Mouse (Mus musculus): ENCODE measurements at regions not wholly inside any gene's neighbourhood (a gene's known extent, or its start where the extent isn't known, plus 50 kb on each side); places are given as distances from the start of the nearest gene placed in this dataset.

DNA sequence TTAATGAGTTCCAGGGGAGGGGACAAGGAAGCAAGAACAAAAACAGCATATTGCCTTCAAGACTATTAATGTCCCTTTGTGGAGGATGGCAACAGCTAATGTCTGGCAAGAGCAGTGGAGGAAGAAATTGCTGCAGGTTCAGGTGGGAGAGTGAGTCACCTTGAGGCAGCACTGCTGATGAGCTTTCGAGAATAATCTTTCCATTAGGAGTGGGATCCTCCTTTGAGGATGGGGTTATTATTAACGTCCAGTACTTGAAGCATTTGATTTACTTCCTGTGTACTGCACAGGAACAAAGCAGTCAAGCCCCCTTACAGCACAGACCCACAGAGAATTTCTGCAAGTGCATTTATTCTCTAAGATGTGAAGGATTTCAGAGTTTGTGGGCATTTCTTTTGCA lies 671.2 kb upstream of the Stxbp6 start:
- DNase-seq (ENCODE audit: low spot score in 2 of 2), result no peak

DNA sequence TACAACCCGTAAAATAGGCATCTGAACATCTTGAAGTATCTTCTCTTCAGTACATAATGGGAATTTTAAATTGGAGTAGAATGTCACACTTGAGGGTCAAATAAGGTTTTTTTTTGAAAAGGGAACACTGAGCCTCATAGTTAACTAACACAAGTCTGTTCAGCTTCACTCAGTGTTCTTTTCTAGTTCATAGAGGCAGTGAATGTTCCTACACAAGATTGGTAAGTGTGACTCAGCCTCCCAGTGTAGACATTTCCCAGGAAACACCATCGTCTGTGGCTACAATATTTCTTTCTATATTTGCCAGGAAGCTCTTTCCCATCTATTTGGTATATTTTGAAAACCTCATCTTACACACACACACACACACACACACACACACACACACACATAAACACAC lies 670.1 kb upstream of the Stxbp6 start:
- DNase-seq (ENCODE audit: low spot score in 2 of 2), result no peak

DNA sequence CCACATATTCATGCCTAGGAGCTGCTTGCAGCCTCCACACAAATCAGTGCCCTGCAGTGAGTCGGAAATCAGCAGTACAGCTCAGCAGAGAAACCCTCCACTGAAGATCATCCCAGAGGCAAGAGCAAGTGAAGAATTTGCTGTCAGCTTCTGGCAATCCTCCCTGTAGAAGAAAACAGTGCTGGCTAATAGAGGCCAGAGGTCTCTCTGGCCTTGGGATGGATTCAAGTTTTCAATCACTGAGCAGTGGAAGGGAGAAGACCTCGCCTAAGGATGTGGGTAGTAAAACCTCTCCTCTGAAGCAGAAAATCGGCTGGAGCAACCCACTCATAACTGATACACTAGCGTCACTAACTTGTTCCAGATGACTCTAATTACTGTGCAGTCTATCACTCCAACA lies 659.2 kb upstream of the Stxbp6 start:
- no peak for DNase-seq (ENCODE audit: low spot score in 2 of 2)

DNA sequence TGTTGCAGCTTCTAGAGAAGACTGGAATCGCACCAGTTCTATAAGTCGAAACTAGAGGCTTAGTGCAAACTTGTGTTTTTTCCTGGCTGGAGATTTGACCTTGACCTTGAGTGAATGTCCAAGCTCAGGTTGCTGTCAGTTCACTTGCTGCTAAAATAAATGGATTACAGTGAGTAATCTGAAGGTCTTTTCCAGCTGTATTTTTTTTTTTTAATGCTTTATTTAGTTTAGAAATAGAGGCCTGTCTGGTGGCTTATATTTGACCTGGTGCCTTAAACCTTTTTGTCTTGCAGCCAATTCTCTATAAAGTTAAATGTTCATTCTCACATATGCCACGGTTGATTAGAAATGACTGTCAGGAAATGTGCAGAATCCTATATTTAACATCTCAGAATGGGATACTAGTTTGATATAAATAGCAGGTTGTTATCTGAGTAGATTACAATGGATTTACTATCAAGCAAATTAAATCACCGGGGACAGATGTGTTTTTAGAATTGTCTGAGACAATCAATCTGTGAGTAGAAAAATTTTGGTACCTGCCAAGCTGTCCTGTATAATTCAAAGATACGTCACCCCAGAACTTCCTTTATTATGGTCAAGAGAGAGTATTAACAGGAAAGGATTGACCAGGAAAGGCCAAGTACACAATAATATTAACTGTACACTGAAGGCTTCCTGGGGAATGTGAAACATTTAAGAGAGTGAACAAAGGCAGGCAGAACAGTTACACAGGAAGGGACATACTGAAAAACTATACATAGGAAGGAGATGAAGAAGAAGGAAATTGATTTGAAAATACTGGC lies 650.3 kb upstream of the Stxbp6 start:
- no peak for DNase-seq (ENCODE audit: low spot score in 2 of 2)

DNA sequence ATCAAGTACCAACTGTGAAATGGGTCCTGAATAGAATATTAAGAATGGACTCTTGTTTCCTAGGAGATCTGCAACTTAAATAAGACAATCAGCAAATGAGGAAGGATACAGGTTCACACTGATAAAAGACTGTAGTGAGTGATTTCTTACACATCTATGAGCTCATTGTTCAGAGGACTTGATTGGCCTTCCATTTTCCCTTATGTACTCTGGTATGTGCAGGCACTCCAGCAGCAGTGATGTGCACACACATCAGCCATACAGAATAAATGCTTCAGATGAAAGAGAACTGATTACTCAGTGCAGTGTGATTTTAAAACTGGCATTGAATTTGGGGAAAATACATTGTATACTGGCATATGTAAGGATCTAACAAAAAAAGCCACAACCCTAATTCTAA lies 636.8 kb upstream of the Stxbp6 start:
- DNase-seq (ENCODE audit: low spot score in 2 of 2), result no peak

DNA sequence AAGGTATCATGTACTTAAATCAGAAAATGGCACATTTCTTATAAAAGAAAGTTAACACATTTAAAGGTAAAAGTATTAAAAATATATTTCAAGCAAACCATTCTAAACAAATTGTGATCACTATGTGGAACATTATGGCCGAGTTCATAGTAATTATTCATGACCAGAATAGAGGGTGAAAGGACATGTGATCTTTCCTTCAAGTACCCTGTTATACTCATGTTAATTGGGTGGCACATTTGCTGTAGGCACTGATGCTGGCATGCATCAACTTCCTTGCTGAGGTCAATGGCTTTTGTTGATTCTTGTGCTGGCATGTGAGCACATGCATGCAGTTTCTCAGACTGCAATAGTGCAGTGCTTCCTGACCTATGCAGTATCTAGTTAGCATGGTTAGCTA lies 636.3 kb upstream of the Stxbp6 start:
- no peak for DNase-seq (ENCODE audit: low spot score in 2 of 2)

DNA sequence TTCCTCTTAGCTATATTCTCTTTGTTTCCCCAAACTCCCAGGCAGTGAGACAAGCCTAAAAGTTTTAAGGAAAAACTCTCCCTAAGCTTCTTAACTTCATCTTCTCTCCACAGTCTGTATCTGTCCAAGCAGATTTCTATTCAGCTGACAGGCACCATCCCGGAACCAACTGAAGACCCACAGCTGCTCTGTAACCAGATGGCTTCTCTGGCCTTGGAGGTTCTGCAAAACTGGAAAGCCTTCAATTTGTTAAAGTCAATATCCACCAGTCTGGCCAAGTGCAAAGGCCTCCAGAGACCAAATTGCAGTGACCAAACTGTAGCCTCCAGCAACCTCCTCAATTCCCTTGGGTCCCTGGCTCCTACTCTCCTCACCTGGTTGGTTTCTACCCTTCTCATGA lies 614.8 kb upstream of the Stxbp6 start:
- no peak for DNase-seq (ENCODE audit: low spot score in 2 of 2)

DNA sequence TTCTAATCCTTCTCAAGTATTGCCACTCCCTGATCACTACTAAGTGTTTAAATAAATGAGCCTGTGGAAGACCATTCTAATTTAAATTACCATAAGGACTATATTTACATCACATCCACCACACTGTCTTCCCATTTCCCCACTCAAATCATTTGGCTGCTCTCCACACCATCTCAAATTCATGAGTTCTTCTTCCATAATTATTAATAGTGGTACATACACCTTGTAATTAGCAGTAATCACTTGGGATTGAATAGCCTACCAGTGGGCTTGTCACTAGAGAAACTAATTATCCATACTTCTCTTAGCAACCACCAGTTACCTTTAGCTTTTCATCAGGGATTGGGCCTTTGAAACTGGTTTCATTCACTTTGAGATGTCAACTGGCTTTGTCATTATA lies 612.3 kb upstream of the Stxbp6 start:
- no peak for DNase-seq (ENCODE audit: low spot score in 2 of 2)

DNA sequence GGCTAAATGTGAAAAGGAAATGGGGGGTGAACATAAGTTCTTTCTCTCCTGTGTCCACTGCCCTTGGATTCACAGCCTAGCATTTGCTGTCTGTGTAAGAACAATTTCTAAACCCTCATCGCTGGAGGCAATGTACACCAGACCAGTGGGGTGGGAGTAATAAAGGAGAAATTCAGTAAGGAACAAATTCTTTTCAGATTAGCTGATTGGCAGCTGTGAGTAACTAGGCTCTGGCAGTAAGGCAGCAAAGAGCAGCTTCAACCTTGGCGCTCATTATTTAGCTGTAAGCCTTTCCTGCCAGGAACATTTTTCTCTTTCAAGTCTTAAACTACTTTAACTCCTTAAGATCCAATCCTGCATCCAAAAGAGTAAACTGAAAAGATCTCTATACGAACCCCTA lies 597.9 kb upstream of the Stxbp6 start:
- no peak for DNase-seq (ENCODE audit: low spot score in 2 of 2)

DNA sequence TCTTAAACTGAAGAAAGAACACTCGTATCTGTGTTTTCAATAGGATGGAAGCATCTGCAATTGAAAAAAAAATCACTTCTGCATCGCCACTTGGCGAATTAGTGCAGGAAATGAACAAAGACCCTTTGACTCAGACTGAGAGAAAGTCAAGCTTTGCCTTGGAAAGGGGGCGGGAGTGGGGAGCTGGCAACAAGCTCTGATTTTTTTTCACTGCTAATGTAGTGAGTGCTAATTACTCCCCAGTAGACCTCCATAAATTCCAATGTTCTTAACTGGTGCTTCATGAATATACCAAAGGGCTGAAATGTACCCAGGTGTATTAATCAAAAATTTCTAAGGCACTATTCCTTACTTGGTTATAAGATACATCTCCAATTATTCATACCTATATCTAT lies 597.0 kb upstream of the Stxbp6 start:
- DNase-seq (ENCODE audit: low spot score in 2 of 2), result no peak

DNA sequence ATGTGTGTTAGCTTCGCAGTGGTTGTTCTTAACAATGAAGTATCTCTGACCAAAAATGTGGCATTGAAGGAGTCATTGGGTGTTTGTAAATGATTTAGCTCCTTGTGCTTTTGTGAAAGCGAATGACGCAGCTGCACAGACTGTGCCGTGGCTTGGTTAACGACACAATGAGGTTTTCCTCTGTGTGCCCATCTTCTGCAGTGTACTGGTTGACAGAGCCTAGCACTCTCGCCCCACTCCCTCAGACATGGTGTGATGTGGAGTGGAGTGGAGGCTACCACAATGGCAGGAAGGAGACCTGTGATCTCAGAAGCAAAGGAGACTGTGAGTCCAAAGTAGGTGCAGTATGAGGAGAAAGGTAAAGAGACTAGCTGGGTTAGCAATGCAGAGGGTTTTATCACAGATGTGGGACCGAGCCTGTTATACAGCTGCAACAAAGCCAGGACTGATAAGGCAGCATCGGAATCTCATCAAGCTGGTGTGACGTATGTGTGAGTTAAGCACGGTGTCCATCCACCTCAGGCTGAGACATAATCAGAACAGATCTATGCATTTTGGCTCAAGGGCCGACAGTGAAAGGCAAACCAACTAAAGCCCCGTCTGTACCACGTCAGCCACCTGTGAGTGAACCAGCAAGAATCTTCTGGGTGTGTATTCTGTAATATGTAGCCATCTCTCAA lies 596.5 kb upstream of the Stxbp6 start:
- no peak for DNase-seq (ENCODE audit: low spot score in 2 of 2)

DNA sequence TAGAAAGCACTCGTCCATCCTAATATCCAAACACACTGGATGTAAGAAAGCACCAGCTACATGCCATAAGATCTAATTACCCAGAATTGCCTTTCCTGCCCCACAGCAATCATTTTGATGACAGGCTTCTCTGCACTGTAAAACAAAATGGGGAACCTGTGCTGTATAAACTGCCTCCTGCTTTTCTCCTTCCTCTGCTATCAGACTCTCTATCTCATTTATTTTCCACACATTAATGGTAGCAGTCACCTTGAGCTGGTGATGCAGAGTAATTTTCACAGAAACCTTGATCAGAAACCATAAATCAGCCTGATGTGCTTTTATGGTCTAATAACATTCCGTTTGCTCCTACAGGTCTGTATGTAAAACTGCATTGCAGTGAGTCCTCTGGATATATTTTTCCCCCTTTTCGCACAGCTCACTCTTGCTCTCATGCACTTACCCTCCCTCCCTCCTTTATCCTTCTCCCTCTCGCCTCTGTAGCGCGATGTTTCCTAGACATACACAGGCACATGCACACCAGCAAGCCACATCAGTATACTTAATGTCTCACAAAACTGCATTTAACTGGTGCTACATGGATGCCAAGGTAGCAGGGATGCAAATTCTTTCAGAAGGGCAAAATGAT lies 595.9 kb upstream of the Stxbp6 start:
- no peak for DNase-seq (ENCODE audit: low spot score in 2 of 2)

DNA sequence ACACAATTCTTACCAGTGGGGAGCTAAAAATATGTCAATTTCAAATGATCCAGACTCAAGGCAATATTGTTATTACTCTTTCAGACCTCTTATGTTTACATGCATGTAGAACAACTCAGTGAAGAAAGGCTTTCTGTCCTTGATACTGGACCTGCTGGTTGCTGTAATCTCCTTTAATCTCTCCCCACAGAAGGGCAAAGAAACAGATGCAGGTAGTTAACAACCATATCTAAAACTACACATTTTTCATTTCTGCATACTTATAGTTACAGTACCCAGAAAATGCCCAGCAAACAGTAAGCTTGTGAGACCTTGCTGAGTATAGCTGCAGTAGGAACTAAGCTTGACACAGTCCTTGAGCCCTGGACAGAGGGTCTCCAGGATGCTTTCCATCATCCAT lies 585.1 kb upstream of the Stxbp6 start:
- DNase-seq (ENCODE audit: low spot score in 2 of 2), result no peak

DNA sequence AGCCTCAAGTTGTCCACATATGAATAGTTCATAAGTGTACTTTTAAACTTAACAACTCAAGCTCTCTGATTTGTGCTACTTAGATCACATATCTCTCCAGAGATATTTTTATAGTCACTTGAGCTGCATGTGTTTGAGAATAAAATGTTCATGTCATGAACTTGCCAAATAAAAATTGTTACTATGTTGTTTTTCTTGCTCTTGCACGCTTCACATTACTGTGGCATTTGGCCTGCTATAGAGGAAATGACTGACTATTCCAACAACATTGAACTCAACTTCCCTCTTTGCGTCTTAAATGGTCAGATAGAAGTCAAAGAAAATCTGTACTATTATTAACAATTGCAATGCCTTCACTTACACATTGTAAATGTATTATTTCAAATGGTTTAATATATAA lies 582.1 kb upstream of the Stxbp6 start:
- no peak for DNase-seq (ENCODE audit: low spot score in 2 of 2)

DNA sequence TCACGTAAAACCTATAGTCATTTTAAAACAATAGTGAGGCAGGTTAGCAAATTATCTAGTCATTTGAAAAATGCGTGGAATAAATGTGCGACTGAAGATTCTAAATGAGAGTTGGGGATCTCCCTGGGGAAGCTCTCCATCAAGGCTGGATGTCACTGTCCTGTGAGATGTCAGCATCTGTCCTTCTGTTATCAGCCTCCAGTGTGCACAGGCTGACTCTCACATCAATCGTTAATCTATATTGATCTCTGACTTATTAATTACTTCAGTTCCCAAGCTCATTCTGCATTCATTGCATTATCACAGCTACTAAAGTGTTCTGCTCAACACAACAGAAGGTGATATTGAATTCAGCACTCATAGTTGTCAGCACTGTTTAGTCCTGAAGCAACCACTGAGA lies 574.1 kb upstream of the Stxbp6 start:
- no peak for DNase-seq (ENCODE audit: low spot score in 2 of 2)

DNA sequence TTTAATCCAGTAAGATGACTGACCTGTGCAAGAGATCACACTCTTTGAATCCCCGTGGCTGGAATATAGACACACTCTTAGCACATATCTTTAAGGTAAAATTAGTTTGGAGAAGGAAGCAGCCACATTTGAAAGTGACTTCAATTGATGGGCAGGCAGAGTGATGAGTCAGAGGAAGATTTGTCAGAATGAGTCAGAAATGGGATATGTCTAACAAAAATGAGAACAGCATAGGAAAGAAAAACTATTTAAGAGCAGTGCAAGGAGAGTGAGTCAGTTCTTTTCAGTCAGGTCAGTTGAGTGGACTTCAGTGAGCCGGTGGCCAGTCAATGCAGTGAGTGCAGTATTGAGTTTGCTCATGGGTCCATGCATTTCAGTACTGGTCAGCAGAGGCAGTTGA lies 569.7 kb upstream of the Stxbp6 start:
- no peak for DNase-seq (ENCODE audit: low spot score in 2 of 2)

DNA sequence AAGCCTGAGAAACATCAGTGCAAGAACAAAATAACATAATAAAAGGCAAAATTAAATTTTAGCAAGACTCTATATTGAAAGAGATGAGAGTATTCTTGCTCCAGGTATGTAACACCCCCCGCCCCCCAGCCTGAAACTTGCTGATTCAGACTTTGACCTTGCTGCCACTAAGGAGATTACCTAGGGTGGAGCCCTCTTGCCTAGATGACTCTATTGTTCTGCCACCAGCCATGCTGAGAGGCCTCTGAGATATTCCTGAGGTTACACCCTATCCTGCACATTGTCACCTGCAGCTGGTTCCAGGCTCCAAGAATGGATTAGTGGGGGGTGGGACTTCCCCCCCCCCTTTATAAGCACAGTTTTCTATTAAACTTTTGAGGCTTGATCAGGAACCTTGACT lies 548.3 kb upstream of the Stxbp6 start:
- no peak for DNase-seq (ENCODE audit: low spot score in 2 of 2)

DNA sequence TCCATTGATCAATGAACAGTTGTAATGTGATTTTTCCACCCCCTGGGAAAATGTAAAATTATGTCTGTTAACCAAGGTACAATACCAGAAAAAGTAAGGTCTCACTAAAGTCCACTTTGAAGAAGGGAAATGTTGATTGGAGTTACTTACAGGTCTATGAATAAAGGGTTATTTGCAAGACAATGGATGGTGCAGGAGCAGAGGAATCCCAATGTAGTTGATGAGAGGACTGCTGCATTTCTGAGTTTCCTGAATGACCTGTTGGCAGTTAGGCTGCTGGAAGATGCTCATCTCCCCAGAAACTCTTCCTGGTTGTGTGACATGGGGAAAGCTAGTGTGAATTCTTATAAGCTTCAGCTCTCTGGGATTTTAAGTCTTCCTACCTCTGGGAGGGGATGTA lies 545.5 kb upstream of the Stxbp6 start:
- DNase-seq (ENCODE audit: low spot score in 2 of 2), result no peak

DNA sequence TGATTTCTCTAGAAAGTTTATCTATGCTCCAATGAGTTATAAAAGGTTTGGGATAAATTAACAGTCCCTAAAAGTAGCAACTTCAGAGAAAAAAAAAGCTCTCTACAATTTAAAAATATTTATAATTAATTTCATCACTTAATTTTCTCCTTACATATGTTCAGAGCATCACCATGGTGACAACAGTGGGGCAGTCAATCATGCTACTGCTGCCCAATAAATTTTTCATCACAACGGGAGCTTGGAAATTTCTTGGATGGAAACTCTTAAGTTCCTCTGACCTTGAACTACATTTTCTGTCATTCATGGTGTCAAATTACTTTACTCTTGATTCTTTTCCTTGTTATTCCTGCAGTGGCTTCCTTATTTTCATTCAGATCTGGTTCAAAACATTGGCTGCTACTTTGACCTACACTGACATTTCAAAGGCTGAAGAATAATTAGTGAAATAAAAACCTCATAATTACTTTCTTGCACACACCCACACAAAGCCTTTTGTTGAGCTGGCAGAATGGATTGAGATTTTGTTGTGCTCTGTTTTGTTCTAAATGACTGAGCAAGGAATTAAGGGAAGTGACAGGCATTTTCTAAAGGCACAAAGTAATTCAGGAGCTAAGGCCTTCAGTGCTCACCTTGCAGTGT lies 540.1 kb upstream of the Stxbp6 start:
- no peak for DNase-seq (ENCODE audit: low spot score in 2 of 2)

DNA sequence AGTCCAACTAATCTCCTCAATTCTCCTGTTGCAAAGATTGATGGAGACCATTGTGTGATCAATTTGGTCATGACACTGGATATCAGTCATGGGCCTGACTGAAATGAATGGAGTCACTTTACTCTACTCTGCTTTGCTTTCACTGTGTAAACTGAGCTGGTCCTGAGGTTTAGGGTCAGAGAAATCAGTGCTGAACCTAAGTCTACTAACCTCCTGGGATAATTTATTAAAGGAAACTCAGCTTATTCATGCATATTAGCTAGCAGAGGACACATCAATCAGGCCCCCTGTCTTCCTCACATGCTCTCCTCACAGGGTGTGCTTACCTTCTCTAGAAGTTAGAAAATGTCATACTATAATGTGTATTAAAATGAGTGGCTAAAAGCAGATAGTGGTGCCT lies 539.6 kb upstream of the Stxbp6 start:
- no peak for DNase-seq (ENCODE audit: low spot score in 2 of 2)

DNA sequence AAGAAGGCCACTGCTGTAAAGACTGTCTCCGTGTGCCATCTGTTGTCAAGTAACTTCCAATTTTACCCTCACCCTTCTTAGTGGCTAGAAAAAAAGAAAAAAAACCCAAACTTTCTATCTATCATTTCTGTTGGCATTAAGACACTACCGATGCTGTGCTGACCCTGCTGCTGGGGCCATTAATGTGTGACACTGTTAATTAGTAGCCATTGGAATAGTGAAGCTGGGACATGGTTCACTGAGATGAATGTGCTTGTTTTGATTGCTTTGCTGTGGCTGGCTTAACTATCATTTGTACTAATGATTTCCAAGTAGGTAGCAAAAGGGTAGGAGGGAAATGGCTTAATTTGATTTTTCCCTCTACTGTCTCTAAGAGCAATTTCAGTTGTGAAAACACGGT lies 524.9 kb upstream of the Stxbp6 start:
- no peak for DNase-seq (ENCODE audit: low spot score in 2 of 2)

DNA sequence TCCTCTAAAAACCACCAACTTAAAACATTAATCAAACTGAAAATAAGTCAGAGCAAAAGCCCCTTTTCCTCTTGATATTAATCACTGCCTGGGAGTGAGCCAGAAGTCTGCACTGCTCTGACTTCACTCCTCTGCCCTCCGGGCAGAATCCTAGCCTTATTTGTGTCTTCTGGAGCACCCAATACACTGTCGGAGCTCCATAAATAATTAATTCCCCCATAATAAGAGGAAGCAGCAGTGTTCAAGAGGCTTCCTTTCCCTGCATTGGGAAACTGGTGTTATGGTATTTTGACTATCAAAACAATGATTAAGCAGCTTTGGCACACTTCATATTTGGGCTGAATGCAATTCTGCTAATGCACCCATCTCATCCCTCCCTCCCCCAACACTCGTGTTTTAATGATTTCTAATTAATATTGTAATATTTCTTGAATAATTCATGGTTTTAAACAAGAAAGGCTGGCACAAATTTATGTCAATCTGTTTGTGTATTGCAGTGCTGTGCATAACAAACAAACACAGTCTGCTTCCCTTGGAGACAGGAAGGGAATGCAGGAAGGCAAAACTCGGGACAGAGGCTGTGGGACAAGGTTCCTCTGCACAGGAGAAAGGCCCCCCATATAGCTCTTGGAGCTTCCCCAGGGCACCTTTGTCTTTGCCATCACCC lies 523.5 kb upstream of the Stxbp6 start:
- DNase-seq (ENCODE audit: low spot score in 2 of 2), result no peak
